Mouse (Mus musculus) midbrain, embryonic 12.5 days (tissue): ENCODE data around the gene Cdh4. TPM values are rescaled to one million over a fixed set of nuclear protein-coding genes. Genes with fewer than 3 reads are reported as not detected.

ENCODE experiments used
- ATAC-seq: fragments of 200-750 bp; cut with Nextera tagmentation; 2 replicates; pipeline ENCODE4 v1.8.0; 2017; ENCODE audit warnings: low read depth, moderate TSS enrichment, moderate library complexity; ENCODE audit not compliant: low FRiP score
- H3K27ac ChIP-seq: fragments of 300-500 bp; sonication (generic); replicated peaks from 2 replicates; pipeline ENCODE4 v1.5.1; 2016; ENCODE audit warnings: mild to moderate bottlenecking
- H3K27me3 ChIP-seq: fragments of 300-500 bp; sonication (generic); 2 replicates; pipeline ENCODE4 v1.6.1; 2016; ENCODE audit warnings: mild to moderate bottlenecking
- H3K36me3 ChIP-seq: fragments of 300-500 bp; sonication (generic); 2 replicates; pipeline ENCODE4 v1.6.1; 2016
- H3K4me1 ChIP-seq: fragments of 300-500 bp; sonication (generic); 2 replicates; pipeline ENCODE4 v1.6.1; 2016
- H3K4me2 ChIP-seq: fragments of 300-500 bp; sonication (generic); replicated peaks from 2 replicates; pipeline ENCODE4 v1.6.1; 2016; ENCODE audit warnings: mild to moderate bottlenecking, moderate library complexity
- H3K4me3 ChIP-seq: fragments of 300-500 bp; sonication (generic); 2 replicates; pipeline ENCODE4 v1.5.1; 2016; ENCODE audit warnings: mild to moderate bottlenecking
- H3K9ac ChIP-seq: fragments of 300-500 bp; sonication (generic); replicated peaks from 2 replicates; pipeline ENCODE4 v1.6.1; 2016; ENCODE audit warnings: mild to moderate bottlenecking, moderate library complexity
- H3K9me3 ChIP-seq: fragments of 300-500 bp; sonication (generic); 2 replicates; pipeline ENCODE4 v1.6.1; 2016; ENCODE audit warnings: mild to moderate bottlenecking
- WGBS: fragments of 180-500 bp; shearing (Covaris S2); methylation state at CpG from one replicate; pipeline ENCODE4 v1.1.7; 2016; 5-methylcytosine and 5-hydroxymethylcytosine counted together
- polyA plus RNA-seq: library from polyadenylated mRNA; unstranded; fragments of >200 nt; fragmentation: Nextera tagmentation; extraction: Ambion mirVana; gene quantifications from 2 replicates; pipeline ENCODE4 v1.2.1, GENCODE M21; 2016

Cdh4 gene
- polyA plus RNA-seq, 1 experiment from 2014 or later, result 18.2 TPM

- Histone ChIP-seq H3K9me3 (no peaks in the 10 kb centered on the region), H3K27me3 (peaks cover 16% of the 10 kb centered on the region; the same call in 1 of the 2 replicates), H3K27ac (peak overlapping the region; percentile 60), H3K36me3 (no peaks in the 10 kb centered on the region), H3K4me2 (no peak overlapping the region), H3K9ac (no peak overlapping the region), H3K4me3 (no peak overlapping the region), H3K4me1 (peaks cover 23% of the 10 kb centered on the region)
- WGBS, result 68% methylated on average over 9 of the region's 9 CpGs
- no peak for ATAC-seq
These were observed 252.7 kb downstream of the Cdh4 start for GRCm38 (mm10) chr2:179694936-179695335.

- ATAC-seq, result no peak
- H3K4me1 ChIP-seq, result peaks cover 23% of the 10 kb centered on the region
- H3K9ac ChIP-seq, result no peak overlapping the region
- no peak overlapping the region for H3K4me3 ChIP-seq
- 80% methylated on average over 8 of the region's 8 CpGs for WGBS
- no peak overlapping the region for H3K27ac ChIP-seq
- H3K27me3 ChIP-seq, result peaks cover 10% of the 10 kb centered on the region; the same call in 1 of the 2 replicates
- no peaks in the 10 kb centered on the region for H3K36me3 ChIP-seq
- H3K9me3 ChIP-seq, result no peaks in the 10 kb centered on the region
- no peak overlapping the region for H3K4me2 ChIP-seq
These were observed 255.4 kb downstream of the Cdh4 start for GRCm38 (mm10) chr2:179697601-179698000.

DNA sequence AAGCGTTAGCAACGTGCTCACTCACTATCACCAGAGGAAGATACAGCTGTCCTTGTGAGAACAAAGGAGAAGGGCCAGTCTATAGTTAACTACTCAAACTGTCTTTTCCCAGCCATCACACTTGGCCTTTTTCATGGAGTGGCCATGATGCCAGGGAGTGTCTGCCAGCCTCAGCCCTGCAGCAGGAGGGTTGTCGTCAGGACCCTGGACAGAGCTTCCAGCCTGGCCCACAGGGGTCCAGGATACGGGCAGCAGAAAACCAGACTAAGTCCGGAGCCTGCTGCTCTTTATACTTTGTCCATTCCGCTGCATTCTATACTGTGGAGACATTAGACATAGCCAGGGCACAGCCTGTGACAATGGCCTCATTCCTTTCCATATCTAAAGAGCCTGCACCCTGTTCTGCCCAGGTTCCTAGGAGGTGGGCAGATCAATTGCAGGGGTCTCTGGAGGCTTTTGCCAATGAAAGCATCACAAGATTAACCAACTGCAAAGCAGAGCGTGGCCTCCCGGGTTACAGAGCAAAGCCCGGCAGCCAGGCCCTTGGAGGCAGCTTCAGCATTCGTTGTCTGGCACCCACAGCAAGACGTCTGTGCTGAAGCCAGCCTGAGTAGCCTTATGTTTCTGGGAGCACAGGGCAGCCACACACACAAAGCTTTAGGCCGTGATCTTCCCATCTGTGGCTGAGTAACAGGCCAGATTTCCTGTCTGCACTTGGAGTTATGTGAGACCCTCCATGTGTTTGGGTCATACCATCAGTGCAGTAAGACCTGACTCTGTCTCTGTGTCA, 256.2 kb downstream of the Cdh4 start:
- H3K4me1 ChIP-seq, result peaks cover 23% of the 10 kb centered on the region
- no peak overlapping the region for H3K27ac ChIP-seq
- H3K9me3 ChIP-seq, result no peaks in the 10 kb centered on the region
- no peaks in the 10 kb centered on the region for H3K36me3 ChIP-seq
- no peak overlapping the region for H3K4me2 ChIP-seq
- H3K27me3 ChIP-seq, result 0 out of 2 replicates have a peak, but pooled peaks cover 4% of the 10 kb centered on the region
- 45% methylated on average over 12 of the region's 12 CpGs for WGBS
- no peak overlapping the region for H3K4me3 ChIP-seq
- no peak for ATAC-seq
- no peak overlapping the region for H3K9ac ChIP-seq

DNA sequence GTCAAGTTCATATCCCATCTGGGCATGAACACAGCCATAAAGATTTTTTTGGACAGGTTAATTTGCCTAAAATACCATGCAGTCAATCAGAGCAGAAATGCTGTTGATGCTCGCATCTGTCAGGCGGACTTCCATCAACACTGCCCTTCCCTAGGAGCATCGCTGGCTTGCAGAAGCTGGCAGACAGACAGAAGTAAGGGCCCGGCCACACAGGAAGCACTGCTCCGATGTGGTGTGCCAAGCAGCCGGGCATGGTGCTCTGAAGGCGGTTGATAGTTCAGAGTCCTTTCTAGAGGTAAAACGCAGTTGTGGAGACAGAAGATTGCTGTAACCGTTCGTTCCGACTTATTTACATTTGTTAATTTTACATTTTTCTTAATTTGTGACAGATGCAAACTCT, 262.8 kb downstream of the Cdh4 start:
- ATAC-seq, result no peak
- H3K4me3 ChIP-seq, result no peak overlapping the region
- H3K4me2 ChIP-seq, result no peak overlapping the region
- H3K27ac ChIP-seq, result no peak overlapping the region
- no peaks in the 10 kb centered on the region for H3K27me3 ChIP-seq
- no peak overlapping the region for H3K9ac ChIP-seq
- peaks cover 9% of the 10 kb centered on the region; the same call in 1 of the 2 replicates for H3K4me1 ChIP-seq
- no peaks in the 10 kb centered on the region for H3K36me3 ChIP-seq
- WGBS, result 90% methylated on average over 11 of the region's 11 CpGs
- no peaks in the 10 kb centered on the region for H3K9me3 ChIP-seq

GRCm38 (mm10) chr2:179705461-179705860, 263.2 kb downstream of the Cdh4 start:
- Histone ChIP-seq H3K9me3 (no peaks in the 10 kb centered on the region), H3K27me3 (no peaks in the 10 kb centered on the region; the same call in 1 of the 2 replicates), H3K4me1 (peaks cover 13% of the 10 kb centered on the region; the same call in 1 of the 2 replicates), H3K27ac (no peak overlapping the region), H3K36me3 (no peaks in the 10 kb centered on the region), H3K9ac (no peak overlapping the region), H3K4me3 (no peak overlapping the region), H3K4me2 (no peak overlapping the region)
- ATAC-seq, result no peak
- whole genome bisulfite sequencing, result 85% methylated on average over 7 of the region's 7 CpGs

DNA sequence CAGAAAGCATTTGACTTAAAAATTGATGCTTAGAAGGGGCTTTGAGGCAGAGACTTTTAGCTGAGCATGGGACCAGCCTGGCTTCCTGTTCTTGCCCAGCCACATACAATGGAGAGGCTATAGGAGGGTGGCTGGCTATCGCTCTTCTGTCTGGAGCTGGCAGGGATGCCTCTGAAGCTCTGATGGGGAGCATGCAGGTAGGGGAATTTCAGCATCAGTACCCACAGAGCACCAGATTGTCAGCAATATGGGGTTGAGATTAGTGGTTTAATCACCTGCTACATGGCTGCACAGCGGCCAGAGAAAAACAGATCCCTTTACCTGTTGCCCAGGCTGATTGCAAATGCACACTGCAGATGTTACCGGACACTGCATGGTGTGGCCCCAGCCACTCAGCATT, 264.4 kb downstream of the Cdh4 start:
- Histone ChIP-seq H3K9me3 (no peaks in the 10 kb centered on the region), H3K4me2 (no peak overlapping the region), H3K4me3 (no peak overlapping the region), H3K4me1 (peaks cover 14% of the 10 kb centered on the region), H3K9ac (no peak overlapping the region), H3K36me3 (no peaks in the 10 kb centered on the region), H3K27me3 (no peaks in the 10 kb centered on the region; the same call in 1 of the 2 replicates), H3K27ac (no peak overlapping the region)
- no peak for ATAC-seq
- WGBS, result 95% methylated on average over 3 of the region's 3 CpGs

DNA sequence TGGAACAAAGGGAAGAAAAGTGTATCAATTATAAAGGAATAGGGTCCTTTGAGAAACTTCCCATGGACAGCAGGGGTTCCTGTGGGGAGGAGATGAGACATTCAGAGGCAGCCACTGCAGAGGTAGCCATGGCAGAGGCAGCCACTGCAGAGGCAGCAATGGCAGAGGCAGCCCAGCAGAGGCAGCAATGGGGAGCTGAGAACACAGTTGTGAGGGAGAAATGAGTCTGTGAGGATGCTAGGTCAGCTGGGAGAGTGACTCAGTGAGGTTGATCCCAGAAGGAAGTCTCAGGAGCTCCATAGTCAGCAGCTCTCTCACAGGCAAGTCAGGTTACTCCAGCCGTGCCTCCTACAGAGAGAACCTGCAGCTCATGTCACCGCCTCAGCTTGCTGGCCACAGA, 266.9 kb downstream of the Cdh4 start:
- no peaks in the 10 kb centered on the region for H3K36me3 ChIP-seq
- H3K27ac ChIP-seq, result no peak overlapping the region
- H3K27me3 ChIP-seq, result no peaks in the 10 kb centered on the region; the same call in 1 of the 2 replicates
- H3K4me3 ChIP-seq, result no peak overlapping the region
- WGBS, result 89% methylated on average over 2 of the region's 2 CpGs
- no peaks in the 10 kb centered on the region for H3K9me3 ChIP-seq
- peaks cover 20% of the 10 kb centered on the region for H3K4me1 ChIP-seq
- H3K4me2 ChIP-seq, result no peak overlapping the region
- no peak overlapping the region for H3K9ac ChIP-seq
- ATAC-seq, result no peak

GRCm38 (mm10) chr2:179712690-179713089, 270.5 kb downstream of the Cdh4 start:
- peak overlapping the region; percentile 54 for H3K27ac ChIP-seq
- no peak overlapping the region for H3K4me3 ChIP-seq
- no peak overlapping the region for H3K4me2 ChIP-seq
- no peaks in the 10 kb centered on the region; the same call in 1 of the 2 replicates for H3K27me3 ChIP-seq
- no peak overlapping the region for H3K9ac ChIP-seq
- peaks cover 20% of the 10 kb centered on the region for H3K4me1 ChIP-seq
- H3K9me3 ChIP-seq, result no peaks in the 10 kb centered on the region
- no peaks in the 10 kb centered on the region for H3K36me3 ChIP-seq
- 56% methylated on average over 7 of the region's 7 CpGs for WGBS
- 0 out of 2 replicates have a peak, but pooled peaks have one; percentile 42 for ATAC-seq

GRCm38 (mm10) chr2:179713326-179713725, 271.1 kb downstream of the Cdh4 start:
- Histone ChIP-seq H3K4me1 (peaks cover 20% of the 10 kb centered on the region), H3K36me3 (no peaks in the 10 kb centered on the region), H3K4me2 (no peak overlapping the region), H3K27ac (peak overlapping the region; percentile 54; the same call in 1 of the 2 replicates), H3K9ac (no peak overlapping the region), H3K9me3 (no peaks in the 10 kb centered on the region), H3K4me3 (no peak overlapping the region), H3K27me3 (no peaks in the 10 kb centered on the region; the same call in 1 of the 2 replicates)
- WGBS, result 78% methylated on average over 4 of the region's 4 CpGs
- no peak for ATAC-seq

GRCm38 (mm10) chr2:179714145-179714544, 271.9 kb downstream of the Cdh4 start:
- ATAC-seq, result no peak
- H3K4me3 ChIP-seq, result no peak overlapping the region
- WGBS, result 85% methylated on average over 3 of the region's 3 CpGs
- no peak overlapping the region for H3K9ac ChIP-seq
- peaks cover 18% of the 10 kb centered on the region for H3K4me1 ChIP-seq
- H3K27me3 ChIP-seq, result no peaks in the 10 kb centered on the region; the same call in 1 of the 2 replicates
- no peak overlapping the region for H3K27ac ChIP-seq
- no peaks in the 10 kb centered on the region for H3K36me3 ChIP-seq
- H3K9me3 ChIP-seq, result no peaks in the 10 kb centered on the region
- no peak overlapping the region for H3K4me2 ChIP-seq

GRCm38 (mm10) chr2:179715375-179715774, 273.1 kb downstream of the Cdh4 start:
- 100% methylated on average over 1 of the region's 1 CpGs for WGBS
- H3K27me3 ChIP-seq, result no peaks in the 10 kb centered on the region; the same call in 1 of the 2 replicates

GRCm38 (mm10) chr2:179720366-179720765, 278.1 kb downstream of the Cdh4 start:
- no peak for ATAC-seq
- H3K4me1 ChIP-seq, result peaks cover 15% of the 10 kb centered on the region; the same call in 1 of the 2 replicates
- H3K9me3 ChIP-seq, result no peaks in the 10 kb centered on the region
- 17% methylated on average over 3 of the region's 3 CpGs for WGBS
- H3K4me3 ChIP-seq, result no peak overlapping the region
- H3K27me3 ChIP-seq, result no peaks in the 10 kb centered on the region
- H3K4me2 ChIP-seq, result no peak overlapping the region
- no peak overlapping the region for H3K27ac ChIP-seq
- no peaks in the 10 kb centered on the region for H3K36me3 ChIP-seq
- H3K9ac ChIP-seq, result no peak overlapping the region

More at GRCm38 (mm10) chr2:179715375-179715774, 273.1 kb downstream of the Cdh4 start:
- Histone ChIP-seq H3K4me3 (no peak overlapping the region), H3K9ac (no peak overlapping the region), H3K4me2 (no peak overlapping the region), H3K9me3 (no peaks in the 10 kb centered on the region), H3K4me1 (peaks cover 15% of the 10 kb centered on the region), H3K36me3 (no peaks in the 10 kb centered on the region), H3K27ac (no peak overlapping the region)
- no peak for ATAC-seq
